Mouse (Mus musculus): Measurements from ENCODE around the gene Rps25.

- no peak for TF ChIP-seq CTCF (IDR thresholded peaks at IDR 0.05; ENCODE audit: borderline replicate concordance, extremely low read depth, insufficient read depth, insufficient read length)
- TF ChIP-seq POLR2A (IDR thresholded peaks at IDR 0.05; ENCODE audit: borderline replicate concordance, extremely low read depth, insufficient read depth, insufficient read length, poor library complexity, severe bottlenecking) = no peak
These were observed 27.1 kb upstream of the Rps25 start for GRCm38 (mm10) chr9:44379862-44380261.

Data from brain, embryonic 14.5 days (tissue).